Mouse (Mus musculus): ENCODE data around the gene Efna3. TPM values are rescaled to one million over a fixed set of nuclear protein-coding genes. Genes with fewer than 3 reads are reported as not detected.

Efna3 gene
- 0.71 and 2.5 TPM in 2 replicates for polyA plus RNA-seq (2016; fragmentation: Nextera tagmentation; extraction: Ambion mirVana)

DNA sequence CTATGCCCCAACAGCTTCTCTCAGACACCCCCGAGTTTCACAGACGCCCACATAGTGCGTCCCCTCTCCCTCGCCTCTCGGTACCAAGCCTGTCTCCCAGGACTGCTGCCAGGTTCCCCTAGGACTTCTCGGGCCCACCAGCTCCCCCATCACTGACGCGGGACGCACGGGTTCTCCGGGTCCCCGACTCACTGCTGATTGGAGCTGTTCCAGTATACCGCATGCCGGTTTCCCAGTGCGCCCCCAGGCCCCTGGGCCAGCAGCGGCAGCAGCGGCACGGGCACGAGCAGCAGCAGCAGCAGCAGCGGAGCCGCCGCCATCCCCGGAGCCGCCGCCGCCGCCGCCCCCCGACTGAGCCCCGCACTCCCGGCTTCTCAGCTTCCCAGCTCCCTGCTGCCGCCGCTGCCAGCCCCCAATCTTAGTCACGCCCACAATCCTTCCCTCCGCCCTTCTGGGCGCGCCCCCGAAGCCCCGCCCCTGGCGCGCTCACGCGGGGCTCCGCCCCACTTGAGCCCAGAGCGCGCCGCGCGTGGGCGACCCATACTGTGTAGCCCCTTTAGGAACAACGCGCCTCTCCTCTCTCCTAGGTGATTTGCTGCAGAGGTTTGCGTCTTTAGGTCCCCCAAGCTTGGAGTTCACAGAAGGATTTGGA is at the start of gene Efna3:
TSS of gene Efna3 (minus strand) at position 452 of the 652 bp plus-strand sequence.
- Histone ChIP-seq H3K4me1 (peaks cover 52% of the 10 kb centered on the region), H3K4me3 (peak within 1 kb of the TSS; percentile 76), H3K9me3 (no peaks in the 10 kb centered on the region), H3K36me3 (no peaks in the 10 kb centered on the region), H3K27me3 (ENCODE audit: insufficient read depth, poor library complexity, severe bottlenecking) (peaks cover 82% of the 10 kb centered on the region), H3K27ac (peak within 1 kb of the TSS; percentile 64)
- WGBS = 1% methylated on average over 53 of the region's 53 CpGs
- no peak for DNase-seq (ENCODE audit: low spot score)

- 44% methylated on average over 11 of the region's 11 CpGs for WGBS
- H3K4me1 ChIP-seq = peaks cover 19% of the 10 kb centered on the region
- no peaks in the 10 kb centered on the region for H3K9me3 ChIP-seq
- H3K4me3 ChIP-seq = no peak overlapping the region
- no peak for DNase-seq (ENCODE audit: low spot score)
- no peaks in the 10 kb centered on the region for H3K36me3 ChIP-seq
- H3K27me3 ChIP-seq (ENCODE audit: insufficient read depth, poor library complexity, severe bottlenecking) = peaks cover 42% of the 10 kb centered on the region
- H3K27ac ChIP-seq = no peak overlapping the region
Measured at GRCm38 (mm10) chr3:89367338-89367737, 44.6 kb upstream of the Efna3 start.

GRCm38 (mm10) chr3:89365486-89366414 is 43.0 kb upstream of the Efna3 start:
- 66% methylated on average over 20 of the region's 20 CpGs for WGBS
- no peaks in the 10 kb centered on the region for H3K36me3 ChIP-seq
- H3K9me3 ChIP-seq = no peaks in the 10 kb centered on the region
- H3K4me1 ChIP-seq = peaks cover 18% of the 10 kb centered on the region
- DNase-seq (ENCODE audit: low spot score) = no peak
- no peak overlapping the region for H3K27ac ChIP-seq
- H3K4me3 ChIP-seq = no peak overlapping the region
- peaks cover 42% of the 10 kb centered on the region for H3K27me3 ChIP-seq (ENCODE audit: insufficient read depth, poor library complexity, severe bottlenecking)

DNA sequence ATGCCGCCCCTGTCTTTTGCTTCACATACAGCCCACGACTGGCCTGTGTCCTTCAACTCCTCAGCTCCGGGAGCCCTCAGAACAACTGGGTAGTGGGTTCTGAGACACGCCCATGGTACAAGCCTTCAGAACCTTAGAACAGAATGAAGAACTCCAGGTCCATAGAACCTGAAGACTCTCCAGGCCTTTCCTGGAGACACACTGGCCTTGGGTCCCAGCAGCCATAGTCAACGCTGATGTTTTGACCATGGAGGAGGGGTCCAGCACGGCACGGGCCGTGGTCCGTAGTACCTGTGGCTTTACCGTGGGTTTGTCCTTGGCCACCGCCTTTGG is 42.4 kb upstream of the Efna3 start, which contains the start of gene Dcst1:
TSS of gene Dcst1 (minus strand) at position 101 of the 333 bp plus-strand sequence.
- no peaks in the 10 kb centered on the region for H3K9me3 ChIP-seq
- no peaks in the 10 kb centered on the region for H3K36me3 ChIP-seq
- H3K4me3 ChIP-seq = no peak within 1 kb of the TSS
- H3K27ac ChIP-seq = no peak within 1 kb of the TSS
- peaks cover 42% of the 10 kb centered on the region for H3K27me3 ChIP-seq (ENCODE audit: insufficient read depth, poor library complexity, severe bottlenecking)
- H3K4me1 ChIP-seq = peaks cover 16% of the 10 kb centered on the region
- 85% methylated on average over 11 of the region's 11 CpGs for WGBS
- no peak for DNase-seq (ENCODE audit: low spot score)

- H3K27me3 ChIP-seq (ENCODE audit: insufficient read depth, poor library complexity, severe bottlenecking) = peaks cover 42% of the 10 kb centered on the region
- H3K27ac ChIP-seq = no peak overlapping the region
- WGBS = 60% methylated on average over 8 of the region's 8 CpGs
- no peak for DNase-seq (ENCODE audit: low spot score)
- no peaks in the 10 kb centered on the region for H3K36me3 ChIP-seq
- H3K4me1 ChIP-seq = peaks cover 16% of the 10 kb centered on the region
- H3K9me3 ChIP-seq = no peaks in the 10 kb centered on the region
- H3K4me3 ChIP-seq = no peak overlapping the region
Measured at GRCm38 (mm10) chr3:89364631-89365030, 41.9 kb upstream of the Efna3 start.

DNA sequence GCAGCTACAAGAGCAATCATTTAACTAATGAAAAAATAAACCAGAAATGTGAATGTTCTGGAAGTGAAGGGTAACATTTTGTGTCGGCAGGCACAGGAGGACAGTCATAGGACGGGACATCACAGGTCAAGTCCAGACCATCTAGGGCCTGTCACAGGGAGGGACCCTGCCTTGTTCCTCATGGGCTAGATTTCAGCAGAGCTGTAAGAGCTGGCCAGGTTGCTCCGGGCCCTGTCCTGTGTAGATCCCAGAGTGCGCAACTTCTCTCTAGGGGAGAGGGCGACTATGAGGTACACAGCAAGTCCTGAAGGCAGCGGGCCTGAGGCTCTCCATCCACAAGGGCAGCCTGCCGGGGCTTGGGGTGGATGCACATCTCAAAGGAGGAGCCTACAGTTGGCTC is 38.9 kb upstream of the Efna3 start, which contains the start of gene Dcst2:
TSS of gene Dcst2 (plus strand) at position 301 of the 400 bp plus-strand sequence.
- WGBS = 77% methylated on average over 7 of the region's 7 CpGs
- Histone ChIP-seq H3K27ac (no peak within 1 kb of the TSS), H3K4me3 (no peak within 1 kb of the TSS), H3K9me3 (no peaks in the 10 kb centered on the region), H3K4me1 (peaks cover 6% of the 10 kb centered on the region; the same call in 1 of the 2 replicates), H3K36me3 (no peaks in the 10 kb centered on the region), H3K27me3 (ENCODE audit: insufficient read depth, poor library complexity, severe bottlenecking) (peaks cover 43% of the 10 kb centered on the region)
- no peak for DNase-seq (ENCODE audit: low spot score)

DNA sequence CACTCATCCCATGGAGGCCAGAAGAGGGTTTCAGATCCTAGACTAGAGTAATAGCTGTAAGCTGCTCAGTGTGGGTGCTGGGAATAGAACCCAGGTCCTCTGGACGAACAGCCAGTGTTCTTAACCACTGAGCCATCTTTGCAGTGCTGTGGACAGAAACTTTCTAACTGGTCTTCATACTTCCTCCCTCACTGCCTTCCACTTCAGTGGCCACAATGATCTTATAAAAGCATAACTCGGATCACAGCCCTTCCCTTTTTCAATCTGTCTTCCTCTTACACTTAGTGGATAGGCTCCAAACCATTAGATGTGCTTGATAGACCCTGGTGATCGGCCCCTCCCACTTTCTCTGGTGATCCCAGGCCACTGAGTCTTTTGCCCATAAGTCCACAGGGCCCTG is 37.5 kb upstream of the Efna3 start:
- H3K27me3 ChIP-seq (ENCODE audit: insufficient read depth, poor library complexity, severe bottlenecking) = peaks cover 43% of the 10 kb centered on the region
- H3K36me3 ChIP-seq = no peaks in the 10 kb centered on the region
- H3K9me3 ChIP-seq = no peaks in the 10 kb centered on the region
- 79% methylated on average over 3 of the region's 3 CpGs for WGBS
- DNase-seq (ENCODE audit: low spot score) = no peak
- no peak overlapping the region for H3K27ac ChIP-seq
- H3K4me1 ChIP-seq = peaks cover 6% of the 10 kb centered on the region
- no peak overlapping the region for H3K4me3 ChIP-seq

DNA sequence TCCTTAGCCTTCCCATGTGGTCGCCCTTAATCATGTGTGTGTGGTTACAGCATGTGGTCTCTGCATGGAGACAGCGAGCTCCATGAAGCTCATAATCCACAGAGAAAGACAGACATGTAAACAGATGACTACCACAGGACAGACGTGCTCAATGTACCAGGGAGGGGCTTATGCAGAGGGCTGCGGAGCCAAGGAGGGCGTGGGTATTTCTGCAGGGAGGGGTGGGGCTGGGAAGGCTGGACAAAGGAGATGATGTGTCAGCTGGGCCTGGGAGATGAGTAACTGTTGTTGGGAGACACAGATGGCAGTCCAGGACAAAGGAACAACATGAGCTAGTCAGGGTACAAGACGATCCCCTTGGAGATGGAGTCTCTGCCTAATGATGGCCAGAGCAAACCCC is 36.9 kb upstream of the Efna3 start:
- H3K4me1 ChIP-seq = peaks cover 11% of the 10 kb centered on the region
- no peak overlapping the region for H3K27ac ChIP-seq
- peaks cover 41% of the 10 kb centered on the region for H3K27me3 ChIP-seq (ENCODE audit: insufficient read depth, poor library complexity, severe bottlenecking)
- no peaks in the 10 kb centered on the region for H3K36me3 ChIP-seq
- no peak for DNase-seq (ENCODE audit: low spot score)
- no peaks in the 10 kb centered on the region for H3K9me3 ChIP-seq
- no peak overlapping the region for H3K4me3 ChIP-seq
- WGBS = 79% methylated on average over 6 of the region's 6 CpGs

DNA sequence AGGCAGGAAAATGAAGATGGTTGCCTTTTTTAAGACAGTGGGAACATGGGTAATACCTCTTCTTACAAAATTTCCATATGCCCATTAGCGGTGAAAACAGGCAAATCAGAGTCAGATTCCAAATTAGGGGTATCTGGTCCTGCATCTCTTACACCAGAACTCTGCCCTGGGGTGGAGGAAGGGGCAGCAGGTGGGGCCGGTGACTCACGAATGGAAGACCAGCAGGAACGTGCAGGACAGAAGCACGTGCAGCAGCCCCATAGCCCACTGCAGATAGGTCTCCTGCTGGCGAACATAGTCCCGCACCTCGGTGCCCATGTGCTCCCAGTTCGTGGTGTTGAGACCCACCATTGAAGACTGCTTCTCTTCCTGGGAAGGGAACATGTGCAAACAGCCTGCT is 33.3 kb upstream of the Efna3 start:
- H3K27me3 ChIP-seq (ENCODE audit: insufficient read depth, poor library complexity, severe bottlenecking) = peaks cover 65% of the 10 kb centered on the region
- DNase-seq (ENCODE audit: low spot score) = no peak
- H3K4me1 ChIP-seq = peaks cover 11% of the 10 kb centered on the region
- H3K4me3 ChIP-seq = no peak overlapping the region
- WGBS = 60% methylated on average over 9 of the region's 9 CpGs
- H3K27ac ChIP-seq = no peak overlapping the region
- no peaks in the 10 kb centered on the region for H3K36me3 ChIP-seq
- no peaks in the 10 kb centered on the region for H3K9me3 ChIP-seq

DNA sequence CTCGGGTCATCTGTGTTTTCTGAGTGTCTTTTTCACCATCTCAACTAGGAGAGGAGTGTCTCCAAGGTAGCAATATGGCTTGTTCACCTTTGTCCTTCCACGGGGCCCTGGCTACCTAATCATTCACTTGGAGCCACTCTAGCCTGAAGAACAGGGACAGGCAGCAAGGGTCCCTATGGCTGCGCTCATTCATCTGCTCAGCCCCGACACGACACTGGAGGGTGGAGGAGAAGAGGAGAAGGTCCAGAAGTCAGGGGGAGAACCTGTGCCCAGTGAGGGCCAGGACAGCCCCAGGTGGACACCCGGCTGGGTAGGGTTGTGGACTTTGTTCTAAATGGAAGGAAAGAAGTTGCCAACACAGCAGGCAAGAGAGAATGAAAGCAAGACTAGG is 32.7 kb upstream of the Efna3 start:
- DNase-seq (ENCODE audit: low spot score) = no peak
- Histone ChIP-seq H3K36me3 (no peaks in the 10 kb centered on the region), H3K27ac (no peak overlapping the region), H3K9me3 (no peaks in the 10 kb centered on the region), H3K27me3 (ENCODE audit: insufficient read depth, poor library complexity, severe bottlenecking) (peaks cover 70% of the 10 kb centered on the region), H3K4me3 (no peak overlapping the region), H3K4me1 (peaks cover 13% of the 10 kb centered on the region)
- WGBS = 81% methylated on average over 6 of the region's 6 CpGs

DNA sequence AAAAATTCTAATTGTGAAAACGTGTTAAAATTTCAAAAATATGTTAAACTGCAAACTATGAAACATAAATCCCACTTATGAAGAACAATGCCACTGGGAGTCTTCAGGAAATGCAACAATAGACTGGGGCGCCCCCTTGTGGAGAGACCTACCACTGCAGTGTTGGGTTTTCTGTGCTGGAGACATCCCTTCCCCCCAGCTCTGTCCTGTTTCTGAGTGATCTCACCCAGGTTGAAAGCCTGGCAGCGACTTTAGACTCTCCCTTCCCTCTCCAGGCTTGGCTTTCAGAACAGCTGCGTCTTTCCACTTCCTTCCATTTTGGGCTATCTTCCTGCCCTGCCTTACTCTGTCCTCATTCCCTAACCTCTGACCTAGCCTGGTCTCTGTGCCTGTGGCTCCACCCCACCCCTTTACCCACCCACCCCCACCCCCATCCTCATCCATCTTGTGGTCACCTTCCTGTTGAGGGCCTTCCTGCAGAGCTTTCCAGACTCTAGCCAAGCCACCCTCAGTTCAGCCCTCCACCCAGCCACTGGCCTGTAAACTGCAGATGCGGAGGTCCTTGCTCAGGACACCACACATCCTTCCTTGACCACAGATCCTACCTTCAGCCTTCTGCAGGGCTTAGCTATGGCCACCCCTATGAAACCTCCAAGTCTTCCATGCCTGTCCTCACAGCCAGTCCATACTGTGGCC is 32.2 kb upstream of the Efna3 start:
- peaks cover 18% of the 10 kb centered on the region for H3K4me1 ChIP-seq
- peak; percentile 88 for DNase-seq (ENCODE audit: low spot score)
- H3K36me3 ChIP-seq = no peaks in the 10 kb centered on the region
- H3K4me3 ChIP-seq = no peak overlapping the region
- peaks cover 75% of the 10 kb centered on the region for H3K27me3 ChIP-seq (ENCODE audit: insufficient read depth, poor library complexity, severe bottlenecking)
- H3K9me3 ChIP-seq = no peaks in the 10 kb centered on the region
- no peak overlapping the region for H3K27ac ChIP-seq
- 17% methylated on average over 5 of the region's 5 CpGs for WGBS

DNA sequence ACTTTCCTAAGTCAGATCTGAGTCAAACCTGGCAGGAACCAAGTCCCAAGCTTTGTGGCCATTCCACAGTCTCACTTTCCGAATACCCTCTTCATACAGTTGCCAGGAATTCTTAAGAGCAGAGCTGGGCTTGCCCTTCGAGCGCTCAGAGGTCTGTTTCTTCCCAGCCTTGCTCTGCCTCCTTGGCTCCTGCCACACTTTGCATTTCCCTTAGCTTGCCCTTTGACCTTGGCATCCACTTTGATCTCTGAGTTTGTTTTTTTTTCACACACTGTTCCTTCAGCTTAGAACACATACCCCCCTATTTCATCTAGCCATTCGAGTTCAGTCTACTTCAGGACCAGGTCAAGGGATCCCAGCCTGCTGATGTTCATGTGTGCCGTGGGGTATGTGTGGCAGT is 28.5 kb upstream of the Efna3 start:
- no peak overlapping the region for H3K27ac ChIP-seq
- no peaks in the 10 kb centered on the region for H3K36me3 ChIP-seq
- no peak for DNase-seq (ENCODE audit: low spot score)
- no peaks in the 10 kb centered on the region for H3K9me3 ChIP-seq
- no peak overlapping the region for H3K4me3 ChIP-seq
- 56% methylated on average over 5 of the region's 5 CpGs for WGBS
- peaks cover 72% of the 10 kb centered on the region for H3K27me3 ChIP-seq (ENCODE audit: insufficient read depth, poor library complexity, severe bottlenecking)
- peaks cover 36% of the 10 kb centered on the region for H3K4me1 ChIP-seq
